8 mouse cellular contexts compared by ENCODE assay signal in the genomic region with DNA sequence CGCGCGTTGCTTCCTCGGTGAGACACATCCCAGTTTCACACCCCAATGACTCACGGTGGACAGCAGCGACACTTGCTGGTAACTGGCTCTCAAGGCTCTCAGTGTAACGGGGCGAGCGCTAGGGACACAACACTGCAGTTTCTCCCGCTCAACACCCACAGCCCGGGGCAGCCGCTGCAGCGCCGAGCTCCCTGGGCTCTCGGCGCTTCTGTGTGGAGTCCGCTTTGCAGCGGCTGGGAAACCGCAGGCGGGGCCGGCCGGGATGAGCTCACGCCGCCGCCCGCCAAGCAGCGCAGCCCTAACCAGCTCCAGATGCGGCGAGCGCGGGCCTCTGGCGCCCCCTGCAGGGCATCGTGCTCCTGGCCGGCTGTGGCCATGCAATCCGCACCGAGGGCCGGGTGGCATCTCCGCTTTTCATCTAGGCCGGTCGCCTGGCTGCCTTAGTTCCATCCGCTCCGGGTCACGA. TPM values are rescaled to one million over a fixed set of nuclear protein-coding genes. Genes with fewer than 3 reads are reported as not detected.
DNase-seq lines count a peak whose midpoint lies in the region; ATAC-seq lines count a peak whose summit lies in the region.

No protein-coding gene starts in this region.

- peak; percentile 85 to 88 for DNase-seq in CD8-positive naive resting alpha-beta T cell, adult 2 months (ENCODE audit: low read depth in 2 of 2, low spot score in 2 of 2)
- DNase-seq in c-Kit-positive CD71-negative TER-119-negative erythroid progenitor cells, embryonic 14.5 days (ENCODE audit: low read depth), result peak; percentile 82
- peak; percentile 99 for DNase-seq in forebrain, embryonic 11.5 days (ENCODE audit: low spot score)
- DNase-seq in kidney, postnatal 36 days, result peak; percentile 94 to 99
- peak; percentile 77 for DNase-seq in telencephalon, adult 2 months (ENCODE audit: low read depth, low spot score)

- no peaks in the 10 kb centered on the region for H3K9me3 ChIP-seq in forebrain, embryonic 11.5 days (ENCODE audit: control insufficient read depth, low read length)
- no peaks in the 10 kb centered on the region for H3K9me3 ChIP-seq in heart, embryonic 16.5 days (replicated peaks; ENCODE audit: control insufficient read depth, low read length)
- no peaks in the 10 kb centered on the region for H3K9me3 ChIP-seq in liver, embryonic 15.5 days (replicated peaks)
- H3K9me3 ChIP-seq in neural tube, embryonic 12.5 days, result no peaks in the 10 kb centered on the region

- H3K4me2 ChIP-seq in forebrain, embryonic 11.5 days (ENCODE audit: low read depth, low read length, severe bottlenecking), result peak overlapping the region; percentile 68
- peak overlapping the region; percentile 73 for H3K4me2 ChIP-seq in heart, embryonic 16.5 days (ENCODE audit: low read depth, low read length)
- peak overlapping the region; percentile 79 for H3K4me2 ChIP-seq in liver, embryonic 15.5 days
- peak overlapping the region; percentile 75 for H3K4me2 ChIP-seq in neural tube, embryonic 12.5 days (replicated peaks)

- H3K27me3 ChIP-seq in forebrain, embryonic 11.5 days (ENCODE audit: control insufficient read depth, insufficient read depth, low read length), result peaks cover 2% of the 10 kb centered on the region; the same call in 1 of the 2 replicates
- H3K27me3 ChIP-seq in heart, embryonic 16.5 days (ENCODE audit: control insufficient read depth, insufficient read depth, low read length), result no peaks in the 10 kb centered on the region
- H3K27me3 ChIP-seq in liver, embryonic 15.5 days, result peaks cover 29% of the 10 kb centered on the region
- H3K27me3 ChIP-seq in neural tube, embryonic 12.5 days (replicated peaks), result peaks cover 6% of the 10 kb centered on the region; the same call in 1 of the 2 replicates

- no peak overlapping the region for H3K27ac ChIP-seq in forebrain, embryonic 11.5 days (ENCODE audit: low read depth, low read length)
- peak overlapping the region; percentile 78 for H3K27ac ChIP-seq in heart, embryonic 16.5 days (ENCODE audit: low read length)
- no peak overlapping the region for H3K27ac ChIP-seq in liver, embryonic 15.5 days (replicated peaks)
- peak overlapping the region; percentile 53 for H3K27ac ChIP-seq in neural tube, embryonic 12.5 days

- under 1% methylated on average over 40 of the region's 43 CpGs for WGBS in forebrain, embryonic 11.5 days
- WGBS in heart, embryonic 16.5 days, result under 1% methylated on average over 43 of the region's 43 CpGs
- WGBS in liver, embryonic 15.5 days (ENCODE audit: insufficient replicate concordance), result under 1% methylated on average over 43 of the region's 43 CpGs
- WGBS in neural tube, embryonic 12.5 days, result under 1% methylated on average over 43 of the region's 43 CpGs

- 0 out of 2 replicates have a peak, but pooled peaks cover 3% of the 10 kb centered on the region for H3K4me1 ChIP-seq in forebrain, embryonic 11.5 days (replicated peaks; ENCODE audit: control insufficient read depth, insufficient read depth, low read length)
- H3K4me1 ChIP-seq in heart, embryonic 16.5 days (ENCODE audit: control insufficient read depth, insufficient read depth, low read length), result peaks cover 14% of the 10 kb centered on the region
- peaks cover 16% of the 10 kb centered on the region for H3K4me1 ChIP-seq in liver, embryonic 15.5 days (replicated peaks)
- H3K4me1 ChIP-seq in neural tube, embryonic 12.5 days, result peaks cover 19% of the 10 kb centered on the region

- peak; percentile 94 for ATAC-seq in forebrain, embryonic 11.5 days (replicated peaks; ENCODE audit: low FRiP score)
- peak; percentile 90 for ATAC-seq in heart, embryonic 16.5 days (replicated peaks; ENCODE audit: extremely low read depth, insufficient read depth, low FRiP score)
- peak; percentile 83 for ATAC-seq in liver, embryonic 15.5 days (ENCODE audit: insufficient read depth)
- ATAC-seq in neural tube, embryonic 12.5 days (ENCODE audit: low FRiP score, low read depth), result peak; percentile 94

- H3K4me3 ChIP-seq in forebrain, embryonic 11.5 days (ENCODE audit: low read depth, low read length), result peak overlapping the region; percentile 38
- H3K4me3 ChIP-seq in heart, embryonic 16.5 days (ENCODE audit: low read length), result peak overlapping the region; percentile 55
- H3K4me3 ChIP-seq in liver, embryonic 15.5 days (replicated peaks), result peak overlapping the region; percentile 51
- peak overlapping the region; percentile 47 for H3K4me3 ChIP-seq in neural tube, embryonic 12.5 days

- H3K9ac ChIP-seq in forebrain, embryonic 11.5 days (ENCODE audit: low read length), result peak overlapping the region; percentile 63
- H3K9ac ChIP-seq in heart, embryonic 16.5 days (ENCODE audit: low read length), result peak overlapping the region; percentile 75
- 0 out of 2 replicates have a peak overlapping the region, but pooled peaks have one; percentile 30 for H3K9ac ChIP-seq in liver, embryonic 15.5 days
- H3K9ac ChIP-seq in neural tube, embryonic 12.5 days, result peak overlapping the region; percentile 69

- H3K36me3 ChIP-seq in forebrain, embryonic 11.5 days (ENCODE audit: control insufficient read depth, insufficient read depth, low read length), result no peaks in the 10 kb centered on the region
- no peaks in the 10 kb centered on the region for H3K36me3 ChIP-seq in heart, embryonic 16.5 days (ENCODE audit: control insufficient read depth, insufficient read depth)
- no peaks in the 10 kb centered on the region for H3K36me3 ChIP-seq in liver, embryonic 15.5 days (replicated peaks)
- H3K36me3 ChIP-seq in neural tube, embryonic 12.5 days, result no peaks in the 10 kb centered on the region

RNA-seq across cellular contexts. Expression of gene Prss42, which starts 16.7 kb away (rescaled TPM):
- not detected in 2 replicates for polyA plus RNA-seq in forebrain, embryonic 11.5 days (2014; fragmentation: Nextera tagmentation; extraction: Ambion mirVana)
- polyA plus RNA-seq in heart, embryonic 16.5 days (2015; fragmentation: Nextera tagmentation; extraction: Ambion mirVana), result 0.15 TPM in 1 of 2 replicates, not detected in the other
- polyA plus RNA-seq in liver, embryonic 15.5 days (2015; fragmentation: Nextera tagmentation; extraction: Ambion mirVana), result not detected in 2 replicates
- not detected in 2 replicates for polyA plus RNA-seq in neural tube, embryonic 12.5 days (2016; fragmentation: Nextera tagmentation; extraction: Ambion mirVana)

RNA-seq across cellular contexts. Expression of gene Prss44, which starts 32.5 kb away (rescaled TPM):
- not detected in 2 replicates for polyA plus RNA-seq in forebrain, embryonic 11.5 days (2014; fragmentation: Nextera tagmentation; extraction: Ambion mirVana)
- polyA plus RNA-seq in heart, embryonic 16.5 days (2015; fragmentation: Nextera tagmentation; extraction: Ambion mirVana), result not detected in 2 replicates
- polyA plus RNA-seq in liver, embryonic 15.5 days (2015; fragmentation: Nextera tagmentation; extraction: Ambion mirVana), result not detected in 2 replicates
- not detected in 2 replicates for polyA plus RNA-seq in neural tube, embryonic 12.5 days (2016; fragmentation: Nextera tagmentation; extraction: Ambion mirVana)

RNA-seq across cellular contexts. Expression of gene Pth1r, which starts 34.3 kb away (rescaled TPM):
- 19.5 and 21.3 TPM in 2 replicates for polyA plus RNA-seq in forebrain, embryonic 11.5 days (2014; fragmentation: Nextera tagmentation; extraction: Ambion mirVana)
- 21.0 and 26.3 TPM in 2 replicates for polyA plus RNA-seq in heart, embryonic 16.5 days (2015; fragmentation: Nextera tagmentation; extraction: Ambion mirVana)
- 3.0 and 3.6 TPM in 2 replicates for polyA plus RNA-seq in liver, embryonic 15.5 days (2015; fragmentation: Nextera tagmentation; extraction: Ambion mirVana)
- 40.6 and 42.4 TPM in 2 replicates for polyA plus RNA-seq in neural tube, embryonic 12.5 days (2016; fragmentation: Nextera tagmentation; extraction: Ambion mirVana)

RNA-seq across cellular contexts. Expression of gene Myl3, which starts 39.6 kb away (rescaled TPM):
- 0.92 TPM in 1 of 2 replicates, not detected in the other for polyA plus RNA-seq in forebrain, embryonic 11.5 days (2014; fragmentation: Nextera tagmentation; extraction: Ambion mirVana)
- polyA plus RNA-seq in heart, embryonic 16.5 days (2015; fragmentation: Nextera tagmentation; extraction: Ambion mirVana), result 4,391 and 5,295 TPM in 2 replicates
- 2.8 and 3.0 TPM in 2 replicates for polyA plus RNA-seq in liver, embryonic 15.5 days (2015; fragmentation: Nextera tagmentation; extraction: Ambion mirVana)
- polyA plus RNA-seq in neural tube, embryonic 12.5 days (2016; fragmentation: Nextera tagmentation; extraction: Ambion mirVana), result 1.0 and 3.9 TPM in 2 replicates

RNA-seq across cellular contexts. Expression of gene Prss43, which starts 45.2 kb away (rescaled TPM):
- polyA plus RNA-seq in forebrain, embryonic 11.5 days (2014; fragmentation: Nextera tagmentation; extraction: Ambion mirVana), result not detected in 2 replicates
- polyA plus RNA-seq in heart, embryonic 16.5 days (2015; fragmentation: Nextera tagmentation; extraction: Ambion mirVana), result not detected in 2 replicates
- polyA plus RNA-seq in liver, embryonic 15.5 days (2015; fragmentation: Nextera tagmentation; extraction: Ambion mirVana), result not detected in 2 replicates
- polyA plus RNA-seq in neural tube, embryonic 12.5 days (2016; fragmentation: Nextera tagmentation; extraction: Ambion mirVana), result not detected in 2 replicates

Comparison
In these comparisons a context has a peak if more than half of its experiments do, and no peak if none do; other contexts are left out.
1. H3K27ac ChIP-seq: peak in heart, embryonic 16.5 days (single experiment) and neural tube, embryonic 12.5 days (single experiment); none in forebrain, embryonic 11.5 days (single experiment) and liver, embryonic 15.5 days (single experiment).
2. Peak in every context shown above with its lines, with median percentiles within 50 percentile points of each other: DNase-seq, ATAC-seq, H3K4me2 ChIP-seq, H3K4me3 ChIP-seq and H3K9ac ChIP-seq.